Mouse (Mus musculus): ENCODE results near the gene Wnt5b. TPM values are rescaled to one million over a fixed set of nuclear protein-coding genes. Genes with fewer than 3 reads are reported as not detected.
"Not testable (repeated sequence)": the region's sequence is repeated elsewhere in the genome, so short reads cannot be mapped to it uniquely, and the experiment has no call there.

Gene Wnt5b
- total RNA-seq, 2 experiments from 2014 or later = not detected

GRCm38 (mm10) chr6:119466161-119466560, 78.0 kb downstream of the Wnt5b start:
- no peak for ATAC-seq (ENCODE audit: poor library complexity, severe bottlenecking)

GRCm38 (mm10) chr6:119460391-119460790, 83.8 kb downstream of the Wnt5b start:
- no peak for ATAC-seq (ENCODE audit: poor library complexity, severe bottlenecking)

GRCm38 (mm10) chr6:119459041-119459440, 85.1 kb downstream of the Wnt5b start:
- ATAC-seq (ENCODE audit: poor library complexity, severe bottlenecking) = no peak

- ATAC-seq (ENCODE audit: poor library complexity, severe bottlenecking) = no peak
Measured at GRCm38 (mm10) chr6:119458166-119458565, 86.0 kb downstream of the Wnt5b start.

GRCm38 (mm10) chr6:119451981-119452499, 92.1 kb downstream of the Wnt5b start:
- ATAC-seq (ENCODE audit: poor library complexity, severe bottlenecking) = no peak

- peak; percentile 56 for ATAC-seq (ENCODE audit: poor library complexity, severe bottlenecking)
Measured at GRCm38 (mm10) chr6:119450965-119451943, 92.9 kb downstream of the Wnt5b start.

- peak; percentile 51 for ATAC-seq (ENCODE audit: poor library complexity, severe bottlenecking)
Measured at GRCm38 (mm10) chr6:119449060-119449499, 95.1 kb downstream of the Wnt5b start.

- ATAC-seq (ENCODE audit: poor library complexity, severe bottlenecking) = no peak
Measured at GRCm38 (mm10) chr6:119448321-119449059, 95.7 kb downstream of the Wnt5b start.

- ATAC-seq (ENCODE audit: poor library complexity, severe bottlenecking) = 0 out of 2 replicates have a peak, but pooled peaks have one; percentile 35
Measured at GRCm38 (mm10) chr6:119445671-119446607, 98.2 kb downstream of the Wnt5b start.

- peak; percentile 90 for ATAC-seq (ENCODE audit: poor library complexity, severe bottlenecking)
Measured at GRCm38 (mm10) chr6:119443742-119444645, 100.2 kb downstream of the Wnt5b start.

GRCm38 (mm10) chr6:119442729-119443128, 101.4 kb downstream of the Wnt5b start:
- ATAC-seq (ENCODE audit: poor library complexity, severe bottlenecking) = not testable (repeated sequence)

GRCm38 (mm10) chr6:119437894-119438761, 106.0 kb downstream of the Wnt5b start:
- peak; percentile 64 for ATAC-seq (ENCODE audit: poor library complexity, severe bottlenecking)

GRCm38 (mm10) chr6:119434394-119434793, 109.8 kb downstream of the Wnt5b start:
- ATAC-seq (ENCODE audit: poor library complexity, severe bottlenecking) = no peak

- no peak for ATAC-seq (ENCODE audit: poor library complexity, severe bottlenecking)
Measured at GRCm38 (mm10) chr6:119431751-119432324, 112.3 kb downstream of the Wnt5b start.

GRCm38 (mm10) chr6:119430508-119430907, 113.6 kb downstream of the Wnt5b start:
- ATAC-seq (ENCODE audit: poor library complexity, severe bottlenecking) = peak; percentile 94

- ATAC-seq (ENCODE audit: poor library complexity, severe bottlenecking) = peak; percentile 36; the same call in 1 of the 2 replicates
Measured at GRCm38 (mm10) chr6:119429311-119429710, 114.8 kb downstream of the Wnt5b start.

GRCm38 (mm10) chr6:119428611-119429010, 115.5 kb downstream of the Wnt5b start:
- ATAC-seq (ENCODE audit: poor library complexity, severe bottlenecking) = peak; percentile 43; the same call in 1 of the 2 replicates

- no peak for ATAC-seq (ENCODE audit: poor library complexity, severe bottlenecking)
Measured at GRCm38 (mm10) chr6:119421001-119421400, 123.1 kb downstream of the Wnt5b start.
